Mouse (Mus musculus) heart, adult 2 months (tissue): ENCODE data around the gene Khk.

ENCODE experiments used
- CTCF ChIP-seq: fragments of 200-600 bp; IDR thresholded peaks from 2 replicates; pipeline ENCODE4 v1.8.1; 2022; ENCODE audit warnings: antibody characterized with exemption, mild to moderate bottlenecking, moderate library complexity
- POLR2A ChIP-seq: fragments of 200-500 bp; IDR thresholded peaks from 2 replicates; pipeline ENCODE4 v1.6.1; 2011; ENCODE audit warnings: mild to moderate bottlenecking, low read depth, low read length, control low read depth; ENCODE audit not compliant: insufficient read depth

DNA sequence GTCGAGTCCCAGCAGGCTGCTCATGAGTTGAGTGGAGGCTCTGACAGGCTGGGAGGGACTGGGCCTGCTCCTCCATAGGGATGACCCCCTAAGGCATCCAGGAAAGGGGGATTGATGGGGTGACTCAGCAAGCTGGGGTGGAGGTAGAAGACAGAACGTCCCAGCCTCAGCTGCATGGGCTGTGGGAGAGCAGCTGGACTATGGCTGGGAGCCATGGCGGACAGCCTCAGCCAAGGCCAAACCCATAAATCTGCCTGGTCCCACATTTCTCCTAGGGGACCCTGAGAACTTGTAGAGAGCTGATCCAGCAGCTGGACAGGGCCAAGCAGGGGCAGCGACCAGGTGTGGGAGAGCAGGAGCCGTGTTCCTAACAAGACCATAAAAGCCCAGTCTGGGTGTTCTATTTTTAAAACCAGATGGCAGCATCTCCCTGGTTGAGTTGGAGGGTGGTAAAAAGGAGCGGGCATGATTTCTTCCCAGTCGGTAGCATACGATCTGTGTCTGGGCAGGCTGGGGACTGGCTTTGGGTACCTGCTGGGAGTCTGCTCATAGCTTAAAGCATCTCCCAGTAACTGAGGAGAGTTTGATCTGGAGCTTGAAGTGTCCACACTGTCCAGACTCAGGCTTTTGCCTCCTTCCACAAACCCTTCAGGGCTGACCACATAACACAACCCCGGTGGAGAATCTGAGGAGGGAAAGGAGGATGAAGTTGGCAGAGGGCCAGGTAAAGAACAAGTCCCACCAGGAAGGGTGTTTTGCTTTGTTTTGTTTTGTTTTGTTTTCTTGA lies 53.8 kb downstream of the Khk start:
- no peak for TF ChIP-seq POLR2A
- no peak for TF ChIP-seq CTCF
